Mouse (Mus musculus): ENCODE measurements around the gene Ppfibp1. TPM values are rescaled to one million over a fixed set of nuclear protein-coding genes. Genes with fewer than 3 reads are reported as not detected.

Ppfibp1 gene
- polyA plus RNA-seq, 1 experiment from 2014 or later = 12.7 TPM

- Histone ChIP-seq H3K9me3 (replicated peaks) (no peaks in the 10 kb centered on the region), H3K4me2 (no peak overlapping the region), H3K36me3 (ENCODE audit: poor library complexity, severe bottlenecking) (no peaks in the 10 kb centered on the region), H3K27me3 (no peaks in the 10 kb centered on the region), H3K4me1 (no peaks in the 10 kb centered on the region), H3K4me3 (no peak overlapping the region), H3K27ac (no peak overlapping the region), H3K9ac (no peak overlapping the region)
- peak; percentile 50; the same call in 1 of the 2 replicates for ATAC-seq
- WGBS = 38% methylated on average over 5 of the region's 5 CpGs
These were observed 105.9 kb downstream of the Ppfibp1 start for GRCm38 (mm10) chr6:146994236-146994635.

- ATAC-seq = no peak
- Histone ChIP-seq H3K9me3 (replicated peaks) (no peaks in the 10 kb centered on the region), H3K4me3 (no peak overlapping the region), H3K27me3 (no peaks in the 10 kb centered on the region), H3K36me3 (ENCODE audit: poor library complexity, severe bottlenecking) (no peaks in the 10 kb centered on the region), H3K4me2 (no peak overlapping the region), H3K9ac (no peak overlapping the region), H3K27ac (no peak overlapping the region), H3K4me1 (no peaks in the 10 kb centered on the region)
- WGBS = 93% methylated on average over 2 of the region's 2 CpGs
These were observed 107.1 kb downstream of the Ppfibp1 start for GRCm38 (mm10) chr6:146995391-146995790.

GRCm38 (mm10) chr6:146995878-146996277 is 107.6 kb downstream of the Ppfibp1 start:
- Histone ChIP-seq H3K27me3 (no peaks in the 10 kb centered on the region), H3K36me3 (ENCODE audit: poor library complexity, severe bottlenecking) (no peaks in the 10 kb centered on the region), H3K4me2 (no peak overlapping the region), H3K4me3 (no peak overlapping the region), H3K9ac (no peak overlapping the region), H3K27ac (no peak overlapping the region), H3K4me1 (no peaks in the 10 kb centered on the region), H3K9me3 (replicated peaks) (no peaks in the 10 kb centered on the region)
- 83% methylated on average over 6 of the region's 6 CpGs for WGBS
- ATAC-seq = no peak

GRCm38 (mm10) chr6:146997006-146997405 is 108.7 kb downstream of the Ppfibp1 start:
- Histone ChIP-seq H3K27me3 (no peaks in the 10 kb centered on the region), H3K9me3 (replicated peaks) (no peaks in the 10 kb centered on the region), H3K4me2 (no peak overlapping the region), H3K9ac (no peak overlapping the region), H3K4me3 (no peak overlapping the region), H3K27ac (no peak overlapping the region), H3K36me3 (ENCODE audit: poor library complexity, severe bottlenecking) (no peaks in the 10 kb centered on the region), H3K4me1 (no peaks in the 10 kb centered on the region)
- ATAC-seq = no peak
- 90% methylated on average over 6 of the region's 6 CpGs for WGBS

- ATAC-seq = no peak
- 92% methylated on average over 4 of the region's 4 CpGs for WGBS
- H3K27me3 ChIP-seq = no peaks in the 10 kb centered on the region
- no peaks in the 10 kb centered on the region for H3K36me3 ChIP-seq (ENCODE audit: poor library complexity, severe bottlenecking)
- no peak overlapping the region for H3K4me2 ChIP-seq
- H3K4me3 ChIP-seq = no peak overlapping the region
- H3K9ac ChIP-seq = no peak overlapping the region
- H3K27ac ChIP-seq = no peak overlapping the region
- H3K4me1 ChIP-seq = no peaks in the 10 kb centered on the region
- no peaks in the 10 kb centered on the region for H3K9me3 ChIP-seq (replicated peaks)
These were observed 110.4 kb downstream of the Ppfibp1 start for GRCm38 (mm10) chr6:146998710-146999109.

GRCm38 (mm10) chr6:146999302-146999701 is 111.0 kb downstream of the Ppfibp1 start:
- no peaks in the 10 kb centered on the region for H3K9me3 ChIP-seq (replicated peaks)
- no peak overlapping the region for H3K9ac ChIP-seq
- WGBS = 89% methylated on average over 9 of the region's 9 CpGs
- no peak overlapping the region for H3K27ac ChIP-seq
- H3K27me3 ChIP-seq = no peaks in the 10 kb centered on the region
- no peak overlapping the region for H3K4me3 ChIP-seq
- no peak for ATAC-seq
- H3K36me3 ChIP-seq (ENCODE audit: poor library complexity, severe bottlenecking) = no peaks in the 10 kb centered on the region
- no peak overlapping the region for H3K4me2 ChIP-seq
- H3K4me1 ChIP-seq = no peaks in the 10 kb centered on the region

GRCm38 (mm10) chr6:146999755-147000154 is 111.5 kb downstream of the Ppfibp1 start:
- no peak overlapping the region for H3K4me2 ChIP-seq
- H3K36me3 ChIP-seq (ENCODE audit: poor library complexity, severe bottlenecking) = no peaks in the 10 kb centered on the region
- no peak for ATAC-seq
- 78% methylated on average over 2 of the region's 2 CpGs for WGBS
- no peaks in the 10 kb centered on the region for H3K9me3 ChIP-seq (replicated peaks)
- H3K27me3 ChIP-seq = no peaks in the 10 kb centered on the region
- H3K27ac ChIP-seq = no peak overlapping the region
- H3K9ac ChIP-seq = no peak overlapping the region
- H3K4me1 ChIP-seq = no peaks in the 10 kb centered on the region
- H3K4me3 ChIP-seq = no peak overlapping the region

GRCm38 (mm10) chr6:147008148-147008547 is 119.9 kb downstream of the Ppfibp1 start:
- WGBS = 57% methylated on average over 3 of the region's 3 CpGs
- no peaks in the 10 kb centered on the region for H3K9me3 ChIP-seq (replicated peaks)
- H3K27ac ChIP-seq = no peak overlapping the region
- no peaks in the 10 kb centered on the region for H3K27me3 ChIP-seq
- H3K4me3 ChIP-seq = no peak overlapping the region
- H3K4me1 ChIP-seq = no peaks in the 10 kb centered on the region
- no peaks in the 10 kb centered on the region for H3K36me3 ChIP-seq (ENCODE audit: poor library complexity, severe bottlenecking)
- no peak overlapping the region for H3K4me2 ChIP-seq
- no peak for ATAC-seq
- no peak overlapping the region for H3K9ac ChIP-seq

- whole genome bisulfite sequencing = 92% methylated on average over 6 of the region's 6 CpGs
- no peak for ATAC-seq
These were observed 122.1 kb downstream of the Ppfibp1 start for GRCm38 (mm10) chr6:147010358-147010757.

GRCm38 (mm10) chr6:147010811-147011520 is 122.7 kb downstream of the Ppfibp1 start:
- Histone ChIP-seq H3K4me3 (no peak overlapping the region), H3K9me3 (replicated peaks) (no peaks in the 10 kb centered on the region), H3K4me2 (no peak overlapping the region), H3K27ac (no peak overlapping the region), H3K27me3 (no peaks in the 10 kb centered on the region), H3K9ac (no peak overlapping the region), H3K4me1 (no peaks in the 10 kb centered on the region), H3K36me3 (ENCODE audit: poor library complexity, severe bottlenecking) (no peaks in the 10 kb centered on the region)
- 90% methylated on average over 15 of the region's 15 CpGs for WGBS
- no peak for ATAC-seq

More at GRCm38 (mm10) chr6:147010358-147010757, 122.1 kb downstream of the Ppfibp1 start:
- no peaks in the 10 kb centered on the region for H3K27me3 ChIP-seq
- H3K4me3 ChIP-seq = no peak overlapping the region
- no peaks in the 10 kb centered on the region for H3K36me3 ChIP-seq (ENCODE audit: poor library complexity, severe bottlenecking)
- no peak overlapping the region for H3K4me2 ChIP-seq
- no peak overlapping the region for H3K9ac ChIP-seq
- no peaks in the 10 kb centered on the region for H3K4me1 ChIP-seq
- no peak overlapping the region for H3K27ac ChIP-seq
- H3K9me3 ChIP-seq (replicated peaks) = no peaks in the 10 kb centered on the region

- ATAC-seq = no peak
- Histone ChIP-seq H3K4me1 (no peaks in the 10 kb centered on the region), H3K27me3 (no peaks in the 10 kb centered on the region), H3K9ac (no peak overlapping the region), H3K4me3 (no peak overlapping the region), H3K27ac (no peak overlapping the region), H3K9me3 (replicated peaks) (no peaks in the 10 kb centered on the region), H3K36me3 (ENCODE audit: poor library complexity, severe bottlenecking) (peaks cover 2% of the 10 kb centered on the region; the same call in 1 of the 2 replicates), H3K4me2 (no peak overlapping the region)
- WGBS = 67% methylated on average over 6 of the region's 6 CpGs
These were observed 123.3 kb downstream of the Ppfibp1 start for GRCm38 (mm10) chr6:147011555-147011954.

GRCm38 (mm10) chr6:147011977-147012376 is 123.7 kb downstream of the Ppfibp1 start:
- Histone ChIP-seq H3K4me2 (no peak overlapping the region), H3K9me3 (replicated peaks) (no peaks in the 10 kb centered on the region), H3K36me3 (ENCODE audit: poor library complexity, severe bottlenecking) (peaks cover 5% of the 10 kb centered on the region; the same call in 1 of the 2 replicates), H3K4me3 (no peak overlapping the region), H3K27ac (no peak overlapping the region), H3K27me3 (no peaks in the 10 kb centered on the region), H3K9ac (no peak overlapping the region), H3K4me1 (no peaks in the 10 kb centered on the region)
- no peak for ATAC-seq
- WGBS = 71% methylated on average over 6 of the region's 6 CpGs

GRCm38 (mm10) chr6:147013546-147013945 is 125.3 kb downstream of the Ppfibp1 start:
- no peak for ATAC-seq
- no peak overlapping the region for H3K9ac ChIP-seq
- WGBS = 72% methylated on average over 1 of the region's 1 CpGs

More at GRCm38 (mm10) chr6:147013546-147013945, 125.3 kb downstream of the Ppfibp1 start:
- Histone ChIP-seq H3K4me3 (no peak overlapping the region), H3K36me3 (ENCODE audit: poor library complexity, severe bottlenecking) (peaks cover 5% of the 10 kb centered on the region; the same call in 1 of the 2 replicates), H3K4me1 (no peaks in the 10 kb centered on the region), H3K4me2 (no peak overlapping the region), H3K27me3 (no peaks in the 10 kb centered on the region), H3K27ac (no peak overlapping the region), H3K9me3 (replicated peaks) (no peaks in the 10 kb centered on the region)

Measured in forebrain, embryonic 13.5 days (tissue).